33 mouse cellular contexts compared by ENCODE assay signal in the genomic region with DNA sequence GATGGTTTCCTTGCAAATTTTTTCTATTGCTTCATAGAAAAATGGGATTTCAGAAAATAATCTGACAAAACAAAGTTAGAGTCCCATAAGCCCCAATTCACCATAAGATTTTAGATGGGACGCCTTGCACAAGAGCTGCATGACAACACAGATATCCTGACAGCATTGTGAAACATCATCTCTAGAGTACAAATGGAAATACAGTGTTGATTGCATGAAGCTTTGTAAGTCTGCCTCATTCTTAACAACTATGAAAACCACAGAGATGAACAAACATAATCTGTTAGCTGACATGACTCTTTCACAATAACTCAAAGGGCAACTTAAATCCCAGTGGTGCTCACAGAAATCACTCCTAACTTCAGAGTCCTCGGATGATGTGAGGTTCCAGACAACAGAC. TPM values are rescaled to one million over a fixed set of nuclear protein-coding genes. Genes with fewer than 3 reads are reported as not detected.
DNase-seq lines count a peak whose midpoint lies in the region; ATAC-seq and TF ChIP-seq lines count a peak whose summit lies in the region.
"Had no signal": no experiment of that assay in that cellular context is flagged by ENCODE, and none has a peak within 500 bp of the region (broad histone marks: within the 10 kb centered on the region; RNA-seq: fewer than 3 reads in every experiment).

No protein-coding gene starts in this region.

- ATAC-seq in liver, embryonic 11.5 days (replicated peaks; ENCODE audit: low FRiP score) = no peak
- peak; percentile 70 for ATAC-seq in monocyte, adult 5-6 weeks (replicated peaks; ENCODE audit: insufficient number of reproducible peaks, low FRiP score, low TSS enrichment, poor library complexity, severe bottlenecking)
- ATAC-seq: forebrain, embryonic 14.5 days; intestine, postnatal 0 days; midbrain, embryonic 13.5 days; Patski had no signal

- H3K79me2 ChIP-seq in liver, adult 2 months (ENCODE audit: control insufficient read depth, insufficient read depth, low read length) = no peaks in the 10 kb centered on the region

- H3K27ac ChIP-seq in liver, adult 2 months (replicated peaks; ENCODE audit: insufficient read depth, low read depth, low read length) = no peak overlapping the region
- H3K27ac ChIP-seq in liver, embryonic 11.5 days (ENCODE audit: low read depth, low read length) = no peak overlapping the region
- H3K27ac ChIP-seq: embryonic facial prominence, embryonic 10.5 days; embryonic facial prominence, embryonic 15.5 days; heart, adult 2 months; heart, embryonic 15.5 days; hindbrain, embryonic 13.5 days; liver, embryonic 13.5 days; lung, embryonic 15.5 days; midbrain, embryonic 13.5 days; neural tube, embryonic 15.5 days had no signal

- H3K4me2 ChIP-seq in liver, embryonic 11.5 days = no peak overlapping the region
- H3K4me2 ChIP-seq: embryonic facial prominence, embryonic 15.5 days; heart, embryonic 15.5 days; hindbrain, embryonic 13.5 days; liver, embryonic 13.5 days; lung, embryonic 15.5 days; midbrain, embryonic 13.5 days; neural tube, embryonic 15.5 days had no signal

- peak; percentile 71 for DNase-seq in liver, adult 2 months (ENCODE audit: extremely low read depth, low read depth, low spot score)
- no peak for DNase-seq in liver, embryonic 11.5 days (ENCODE audit: low spot score)
- DNase-seq in 416B (ENCODE audit: low read depth) (peak; percentile 55), adipocyte (ENCODE audit: low spot score) (peak; percentile 45)
- DNase-seq in frontal cortex, postnatal 10 days (ENCODE audit: low spot score in 2 of 2) = no peak
- no peak for DNase-seq in thymus, postnatal 25 days
- no peak for DNase-seq in embryo, embryonic 9.5 days (ENCODE audit: extremely low spot score)
- DNase-seq: adrenal gland, postnatal 25 days; cerebellum, adult 18-20 months; cerebellum, postnatal 10 days; gastrocnemius, postnatal 25 days; heart, adult 2 months; heart, postnatal 4 days; kidney, adult 9 months; kidney, postnatal 10 days; layer of hippocampus, postnatal 36 days; liver, embryonic 13.5 days; lung, postnatal 36 days; right cerebral cortex, postnatal 25 days; spleen, adult 18-20 months had no signal

- no peak overlapping the region for H3K9ac ChIP-seq in liver, adult 2 months (ENCODE audit: low read depth, low read length)
- H3K9ac ChIP-seq in liver, embryonic 11.5 days (ENCODE audit: low read depth, low read length) = no peak overlapping the region
- H3K9ac ChIP-seq: embryonic facial prominence, embryonic 15.5 days; heart, embryonic 15.5 days; hindbrain, embryonic 13.5 days; liver, embryonic 13.5 days; lung, embryonic 15.5 days; midbrain, embryonic 13.5 days; neural tube, embryonic 15.5 days had no signal

- WGBS in liver, adult 2 months = 14% methylated on average over 2 of the region's 2 CpGs
- 80% methylated on average over 2 of the region's 2 CpGs for WGBS in liver, embryonic 11.5 days

- TF ChIP-seq POLR2A in liver, adult 2 months (IDR thresholded peaks at IDR 0.05; ENCODE audit: extremely low read depth, insufficient read depth, low read length) = no peak

- no peaks in the 10 kb centered on the region for H3K9me3 ChIP-seq in liver, embryonic 11.5 days (ENCODE audit: control insufficient read depth, low read length)
- H3K9me3 ChIP-seq: embryonic facial prominence, embryonic 10.5 days; embryonic facial prominence, embryonic 15.5 days; G1E; heart, embryonic 15.5 days; hindbrain, embryonic 13.5 days; liver, embryonic 13.5 days; lung, embryonic 15.5 days; midbrain, embryonic 13.5 days; neural tube, embryonic 15.5 days had no signal

- H3K4me3 ChIP-seq in liver, adult 2 months (ENCODE audit: insufficient read depth, low read depth, low read length) = no peak overlapping the region
- H3K4me3 ChIP-seq in liver, embryonic 11.5 days (ENCODE audit: low read depth, low read length) = no peak overlapping the region
- H3K4me3 ChIP-seq: embryonic facial prominence, embryonic 10.5 days; embryonic facial prominence, embryonic 15.5 days; heart, adult 2 months; heart, embryonic 15.5 days; hindbrain, embryonic 13.5 days; liver, embryonic 13.5 days; lung, embryonic 15.5 days; midbrain, embryonic 13.5 days; neural tube, embryonic 15.5 days had no signal

- TF ChIP-seq CTCF in liver, adult 2 months (IDR thresholded peaks at IDR 0.05; ENCODE audit: low read depth, low read length) = no peak

- no peaks in the 10 kb centered on the region for H3K27me3 ChIP-seq in liver, adult 2 months (ENCODE audit: control insufficient read depth, insufficient read depth, low read length)
- no peaks in the 10 kb centered on the region for H3K27me3 ChIP-seq in liver, embryonic 11.5 days (replicated peaks; ENCODE audit: control insufficient read depth, insufficient read depth, low read length)
- H3K27me3 ChIP-seq: embryonic facial prominence, embryonic 15.5 days; heart, embryonic 15.5 days; hindbrain, embryonic 13.5 days; liver, embryonic 13.5 days; lung, embryonic 15.5 days; midbrain, embryonic 13.5 days; neural tube, embryonic 15.5 days; Patski had no signal

- H3K36me3 ChIP-seq in liver, adult 2 months (ENCODE audit: control insufficient read depth, insufficient read depth, low read length) = no peaks in the 10 kb centered on the region
- no peaks in the 10 kb centered on the region for H3K36me3 ChIP-seq in liver, embryonic 11.5 days (ENCODE audit: control insufficient read depth, insufficient read depth, low read length)
- H3K36me3 ChIP-seq: embryonic facial prominence, embryonic 10.5 days; embryonic facial prominence, embryonic 15.5 days; G1E; heart, embryonic 15.5 days; hindbrain, embryonic 13.5 days; liver, embryonic 13.5 days; lung, embryonic 15.5 days; midbrain, embryonic 13.5 days; neural tube, embryonic 15.5 days had no signal

- H3K4me1 ChIP-seq in liver, adult 2 months (ENCODE audit: control insufficient read depth, insufficient read depth, low read length) = no peaks in the 10 kb centered on the region; the same call in 1 of the 2 replicates
- H3K4me1 ChIP-seq in liver, embryonic 11.5 days (replicated peaks; ENCODE audit: control insufficient read depth, insufficient read depth, low read length) = no peaks in the 10 kb centered on the region
- H3K4me1 ChIP-seq: embryonic facial prominence, embryonic 10.5 days; embryonic facial prominence, embryonic 15.5 days; heart, embryonic 15.5 days; hindbrain, embryonic 13.5 days; liver, embryonic 13.5 days; lung, embryonic 15.5 days; midbrain, embryonic 13.5 days; neural tube, embryonic 15.5 days had no signal

RNA-seq across cellular contexts. Expression of gene Pde1a, which starts 29.5 kb away (rescaled TPM):
- total RNA-seq in liver, adult 2 months (2014; rRNA removed) = 5.4 and 6.3 TPM in 2 replicates
- 1.4 and 1.5 TPM in 2 replicates for polyA plus RNA-seq in liver, adult 2 months (2012; rRNA removed)
- 16.8 and 17.6 TPM in 2 replicates for polyA plus RNA-seq in liver, embryonic 11.5 days (2014; fragmentation: Nextera tagmentation; extraction: Ambion mirVana)
- total RNA-seq in monocyte, adult 5-6 weeks (2017) = not detected in 3 replicates
- total RNA-seq: megakaryocyte-erythroid progenitor cell, adult 5-6 weeks had no signal
- polyA plus RNA-seq: G1E had no signal

Comparison
In these comparisons a context has a peak if more than half of its experiments do, and no peak if none do; other contexts are left out.
1. DNase-seq: peak in liver, adult 2 months (single experiment), 416B (single experiment) and adipocyte (single experiment); none in liver, embryonic 11.5 days (single experiment), frontal cortex, postnatal 10 days (0 of 2), thymus, postnatal 25 days (single experiment) and embryo, embryonic 9.5 days (single experiment).